Mouse (Mus musculus) neural tube, embryonic 12.5 days (tissue): Measurements from ENCODE around the gene Rdh5. TPM values are rescaled to one million over a fixed set of nuclear protein-coding genes. Genes with fewer than 3 reads are reported as not detected.

ENCODE experiments used
- ATAC-seq: fragments of 200-750 bp; cut with Nextera tagmentation; 2 replicates; pipeline ENCODE4 v1.8.0; 2017; ENCODE audit warnings: low read depth, mild to moderate bottlenecking, moderate TSS enrichment, moderate library complexity; ENCODE audit not compliant: low FRiP score
- H3K27ac ChIP-seq: fragments of 300-500 bp; sonication (generic); 2 replicates; pipeline ENCODE4 v1.5.1; 2016
- H3K27me3 ChIP-seq: fragments of 300-500 bp; sonication (generic); replicated peaks from 2 replicates; pipeline ENCODE4 v1.6.1; 2016; ENCODE audit warnings: mild to moderate bottlenecking
- H3K36me3 ChIP-seq: fragments of 300-500 bp; sonication (generic); 2 replicates; pipeline ENCODE4 v1.6.1; 2016; ENCODE audit warnings: mild to moderate bottlenecking
- H3K4me1 ChIP-seq: fragments of 300-500 bp; sonication (generic); 2 replicates; pipeline ENCODE4 v1.6.1; 2016
- H3K4me2 ChIP-seq: fragments of 300-500 bp; sonication (generic); replicated peaks from 2 replicates; pipeline ENCODE4 v1.6.1; 2016; ENCODE audit warnings: mild to moderate bottlenecking
- H3K4me3 ChIP-seq: fragments of 300-500 bp; sonication (generic); 2 replicates; pipeline ENCODE4 v1.5.1; 2016
- H3K9ac ChIP-seq: fragments of 300-500 bp; sonication (generic); 2 replicates; pipeline ENCODE4 v1.6.1; 2016; ENCODE audit warnings: mild to moderate bottlenecking
- H3K9me3 ChIP-seq: fragments of 300-500 bp; sonication (generic); 2 replicates; pipeline ENCODE4 v1.6.1; 2016; ENCODE audit warnings: mild to moderate bottlenecking
- WGBS: fragments of 180-500 bp; shearing (Covaris S2); methylation state at CpG from one replicate; pipeline ENCODE4 v1.1.7; 2016; 5-methylcytosine and 5-hydroxymethylcytosine counted together
- polyA plus RNA-seq: library from polyadenylated mRNA; unstranded; fragments of >200 nt; fragmentation: Nextera tagmentation; extraction: Ambion mirVana; gene quantifications from 2 replicates; pipeline ENCODE4 v1.2.1, GENCODE M21; 2016

Rdh5 gene
- polyA plus RNA-seq, 1 experiment from 2014 or later = 15.7 TPM

DNA sequence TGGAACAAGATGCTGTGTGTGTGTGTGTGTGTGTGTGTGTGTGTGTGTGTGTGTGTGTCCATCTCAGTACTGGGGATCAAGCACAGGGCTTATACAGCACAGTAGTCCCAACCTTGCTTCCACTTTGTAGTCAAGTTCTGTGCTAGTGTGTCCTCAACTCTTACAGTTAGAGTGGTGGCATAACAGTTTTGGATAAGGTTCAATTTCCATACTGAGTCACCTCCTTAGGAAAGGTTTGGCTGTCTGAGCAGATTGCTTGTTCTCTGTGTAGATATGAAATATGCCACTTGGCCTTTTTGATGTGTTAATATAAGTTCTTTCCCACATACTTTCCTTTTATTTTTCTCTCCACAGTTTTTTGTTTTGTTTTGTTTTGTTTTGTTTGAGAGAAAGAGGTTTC lies 44.4 kb downstream of the Rdh5 start:
- Histone ChIP-seq H3K4me3 (no peak overlapping the region), H3K36me3 (peaks cover 35% of the 10 kb centered on the region), H3K27me3 (no peaks in the 10 kb centered on the region), H3K9ac (no peak overlapping the region), H3K27ac (no peak overlapping the region), H3K4me1 (no peaks in the 10 kb centered on the region), H3K4me2 (no peak overlapping the region), H3K9me3 (no peaks in the 10 kb centered on the region)
- no peak for ATAC-seq

DNA sequence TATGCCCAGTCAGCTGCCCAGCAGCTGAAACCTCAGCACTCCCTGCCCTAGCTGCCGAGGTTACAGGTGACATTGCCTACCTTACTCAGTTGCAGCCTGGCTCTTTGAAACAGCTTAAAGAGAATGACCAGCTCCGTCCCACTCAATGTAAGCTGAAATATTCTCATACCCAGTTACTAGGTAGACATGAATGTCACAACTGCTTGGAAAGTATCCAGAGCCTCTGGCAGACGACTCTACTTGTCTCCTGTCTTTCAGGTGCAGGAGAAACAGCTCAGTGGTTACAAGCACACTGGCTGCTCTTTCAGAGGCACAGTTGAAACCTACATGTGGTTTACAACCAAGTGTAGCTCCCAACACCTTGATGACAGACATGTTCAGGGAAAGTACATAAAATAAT lies 52.3 kb downstream of the Rdh5 start:
- no peak for ATAC-seq
- WGBS = 95% methylated on average over 3 of the region's 3 CpGs

GRCm38 (mm10) chr10:128866518-128866917 lies 56.2 kb downstream of the Rdh5 start:
- WGBS = 91% methylated on average over 1 of the region's 1 CpGs
- Histone ChIP-seq H3K4me2 (no peak overlapping the region), H3K4me1 (no peaks in the 10 kb centered on the region), H3K36me3 (peaks cover 27% of the 10 kb centered on the region), H3K27ac (no peak overlapping the region), H3K9me3 (no peaks in the 10 kb centered on the region), H3K4me3 (no peak overlapping the region), H3K9ac (no peak overlapping the region), H3K27me3 (no peaks in the 10 kb centered on the region)
- no peak for ATAC-seq

More for the DNA sequence above, 52.3 kb downstream of the Rdh5 start:
- H3K4me2 ChIP-seq = no peak overlapping the region
- no peaks in the 10 kb centered on the region for H3K4me1 ChIP-seq
- H3K36me3 ChIP-seq = peaks cover 50% of the 10 kb centered on the region
- no peak overlapping the region for H3K9ac ChIP-seq
- H3K4me3 ChIP-seq = no peak overlapping the region
- no peak overlapping the region for H3K27ac ChIP-seq
- no peaks in the 10 kb centered on the region for H3K9me3 ChIP-seq
- H3K27me3 ChIP-seq = no peaks in the 10 kb centered on the region

DNA sequence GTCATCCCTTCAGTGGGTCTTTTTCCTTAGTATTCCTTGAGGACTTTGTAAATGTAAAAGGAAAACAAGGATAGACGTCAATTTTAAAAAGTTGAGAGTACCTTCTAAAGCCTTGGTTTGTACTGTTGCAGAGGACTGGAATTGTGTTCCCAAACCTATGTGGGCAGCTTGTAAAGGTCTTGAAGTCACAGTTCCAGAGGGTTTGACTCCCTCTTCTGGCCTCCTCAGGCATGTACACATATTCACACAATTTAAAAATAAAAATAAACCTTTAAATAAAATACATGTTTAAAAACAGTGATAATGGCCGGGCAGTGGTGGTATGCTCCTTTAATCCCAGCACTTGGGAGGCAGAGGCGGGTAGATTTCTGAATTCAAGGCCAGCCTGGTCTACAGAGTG lies 56.6 kb downstream of the Rdh5 start:
- no peaks in the 10 kb centered on the region for H3K27me3 ChIP-seq
- no peak overlapping the region for H3K4me2 ChIP-seq
- H3K27ac ChIP-seq = no peak overlapping the region
- WGBS = 89% methylated on average over 3 of the region's 3 CpGs
- H3K9ac ChIP-seq = no peak overlapping the region
- no peak for ATAC-seq
- peaks cover 22% of the 10 kb centered on the region for H3K36me3 ChIP-seq
- no peaks in the 10 kb centered on the region for H3K9me3 ChIP-seq
- no peak overlapping the region for H3K4me3 ChIP-seq
- H3K4me1 ChIP-seq = no peaks in the 10 kb centered on the region

Other genes with a start within 250 kb of the Rdh5 start
- 13.9 and 15.6 TPM in 2 replicates for gene Suox, start 248.8 kb downstream of the Rdh5 start, polyA plus RNA-seq
- gene Rab5b, start 226.6 kb downstream of the Rdh5 start, polyA plus RNA-seq = 90.8 and 101 TPM in 2 replicates
- 2.4 and 3.7 TPM in 2 replicates for gene Pmel, start 218.7 kb downstream of the Rdh5 start, polyA plus RNA-seq
- gene Cdk2, start 217.9 kb downstream of the Rdh5 start, polyA plus RNA-seq = 64.0 and 65.8 TPM in 2 replicates
- 5.5 and 6.8 TPM in 2 replicates for gene Dgka, start 178.0 kb downstream of the Rdh5 start, polyA plus RNA-seq
- 49.1 and 50.5 TPM in 2 replicates for gene Pym1, start 175.0 kb downstream of the Rdh5 start, polyA plus RNA-seq
- 0.28 and 0.54 TPM in 2 replicates for gene Mmp19, start 132.0 kb downstream of the Rdh5 start, polyA plus RNA-seq
- gene Dnajc14, start 118.8 kb downstream of the Rdh5 start, polyA plus RNA-seq = 60.2 and 63.3 TPM in 2 replicates
- 18.7 and 19.7 TPM in 2 replicates for gene Tmem198b, start 118.5 kb downstream of the Rdh5 start, polyA plus RNA-seq
- gene Sarnp, start 105.6 kb downstream of the Rdh5 start, polyA plus RNA-seq = 198 and 235 TPM in 2 replicates
- gene Ormdl2, start 101.2 kb downstream of the Rdh5 start, polyA plus RNA-seq = 31.2 and 37.2 TPM in 2 replicates
- gene Gdf11, start 31.2 kb downstream of the Rdh5 start, polyA plus RNA-seq = 20.1 and 20.4 TPM in 2 replicates
- 199 and 208 TPM in 2 replicates for gene Cd63, start 21.9 kb downstream of the Rdh5 start, polyA plus RNA-seq
- 227 and 233 TPM in 2 replicates for gene Bloc1s1, start 1.1 kb upstream of the Rdh5 start, polyA plus RNA-seq
- 7.9 and 8.3 TPM in 2 replicates for gene Itga7, start 10.9 kb upstream of the Rdh5 start, polyA plus RNA-seq
- gene Mettl7b, start 38.1 kb upstream of the Rdh5 start, polyA plus RNA-seq = not detected in 2 replicates
- not detected in 2 replicates for gene Olfr9, start 66.5 kb upstream of the Rdh5 start, polyA plus RNA-seq
- gene Olfr763, start 87.9 kb upstream of the Rdh5 start, polyA plus RNA-seq = not detected in 2 replicates
- not detected in 2 replicates for gene Olfr764-ps1, start 117.0 kb upstream of the Rdh5 start, polyA plus RNA-seq
- not detected in 2 replicates for gene Olfr765, start 127.1 kb upstream of the Rdh5 start, polyA plus RNA-seq
- not detected in 2 replicates for gene Olfr766-ps1, start 146.1 kb upstream of the Rdh5 start, polyA plus RNA-seq
- not detected in 2 replicates for gene Olfr767, start 160.0 kb upstream of the Rdh5 start, polyA plus RNA-seq
- not detected in 2 replicates for gene Olfr768, start 176.5 kb upstream of the Rdh5 start, polyA plus RNA-seq
- not detected in 2 replicates for gene Olfr769, start 195.0 kb upstream of the Rdh5 start, polyA plus RNA-seq
- gene Olfr770, start 216.1 kb upstream of the Rdh5 start, polyA plus RNA-seq = not detected in 2 replicates
- gene Olfr771, start 241.9 kb upstream of the Rdh5 start, polyA plus RNA-seq = not detected in 2 replicates